Mouse (Mus musculus) ES-E14 (cell line): ENCODE data around the gene Stn1. TPM values are rescaled to one million over a fixed set of nuclear protein-coding genes. Genes with fewer than 3 reads are reported as not detected.

ENCODE experiments used
- DNase-seq: peaks from one replicate; pipeline ENCODE4 v3.0.0-alpha.2; 2013; ENCODE audit warnings: low read depth, low spot score
- H3K27ac ChIP-seq: 2 replicates; pipeline ENCODE4 v1.5.1; 2012; ENCODE audit warnings: low read depth, mild to moderate bottlenecking, low read length, moderate library complexity, mixed read lengths; ENCODE audit not compliant: poor library complexity, insufficient read depth, severe bottlenecking
- H3K36me3 ChIP-seq: 2 replicates; pipeline ENCODE4 v1.6.1; 2012; ENCODE audit warnings: mild to moderate bottlenecking, low read length, moderate library complexity, mixed read lengths; ENCODE audit not compliant: control insufficient read depth, poor library complexity, insufficient read depth, severe bottlenecking
- H3K4me1 ChIP-seq, 2 experiments: fragments of 150-350 bp in 1 of 2; sonication (generic) in 1 of 2; 2 replicates each; pipeline ENCODE4 v1.6.1; 2012; ENCODE audit warnings: low read length in 2 of 2, mild to moderate bottlenecking in 1 of 2, mixed read lengths in 1 of 2; ENCODE audit not compliant: control insufficient read depth in 2 of 2, insufficient read depth in 2 of 2, poor library complexity in 1 of 2
- H3K4me3 ChIP-seq, 2 experiments: fragments of 150-350 bp in 1 of 2; sonication (generic) in 1 of 2; 2 replicates each; pipeline ENCODE4 v1.5.1; 2012; ENCODE audit warnings: low read length in 2 of 2, low read depth in 1 of 2, mild to moderate bottlenecking in 1 of 2, mixed read lengths in 1 of 2; ENCODE audit not compliant: insufficient read depth in 1 of 2, poor library complexity in 1 of 2, severe bottlenecking in 1 of 2
- H3K9ac ChIP-seq: 2 replicates; pipeline ENCODE4 v1.6.1; 2012; ENCODE audit warnings: low read depth, mild to moderate bottlenecking, low read length, mixed read lengths; ENCODE audit not compliant: poor library complexity, insufficient read depth, severe bottlenecking
- H3K9me3 ChIP-seq: fragments of 150-350 bp; sonication (generic); 2 replicates; pipeline ENCODE4 v1.6.1; 2012; ENCODE audit warnings: low read depth, mild to moderate bottlenecking, low read length; ENCODE audit not compliant: control insufficient read depth, insufficient read depth
- CHD2 ChIP-seq: IDR thresholded peaks from 2 replicates; pipeline ENCODE4 v1.6.1; 2014; ENCODE audit warnings: mild to moderate bottlenecking, low read depth, low read length, inconsistent platforms
- HCFC1 ChIP-seq: IDR thresholded peaks from 2 replicates; pipeline ENCODE4 v1.6.1; 2012; ENCODE audit warnings: low read length, inconsistent platforms, borderline replicate concordance; ENCODE audit not compliant: insufficient read depth
- MAFK ChIP-seq: IDR thresholded peaks from 2 replicates; pipeline ENCODE4 v1.6.1; 2014; ENCODE audit warnings: mild to moderate bottlenecking, low read depth, low read length, inconsistent platforms; ENCODE audit not compliant: insufficient read depth
- ZC3H11A ChIP-seq: IDR thresholded peaks from 2 replicates; pipeline ENCODE4 v1.6.1; 2012; ENCODE audit warnings: low read depth, mild to moderate bottlenecking, inconsistent platforms, low read length, borderline replicate concordance
- ZNF384 ChIP-seq: IDR thresholded peaks from 2 replicates; pipeline ENCODE4 v1.6.1; 2012; ENCODE audit warnings: low read depth, low read length, inconsistent platforms
- in situ Hi-C, 2 experiments: fragments of 600-800 bp; cut with MboI; formaldehyde crosslinking; loops; one replicate each; pipeline ENCODE4 v1.15.1; 2025; ENCODE audit warnings: low sequenced_read_pairs in 2 of 2, inconsistent platforms in 1 of 2; ENCODE audit not compliant: unreplicated experiment in 2 of 2
- total RNA-seq: library from RNA; depleted of rRNA; stranded (reverse); fragments of 300-350 nt; gene quantifications from 2 replicates; pipeline ENCODE4 v1.2.3, GENCODE M21; 2012

The Stn1 gene
- total RNA-seq, 1 experiment = 22.9 TPM

DNA sequence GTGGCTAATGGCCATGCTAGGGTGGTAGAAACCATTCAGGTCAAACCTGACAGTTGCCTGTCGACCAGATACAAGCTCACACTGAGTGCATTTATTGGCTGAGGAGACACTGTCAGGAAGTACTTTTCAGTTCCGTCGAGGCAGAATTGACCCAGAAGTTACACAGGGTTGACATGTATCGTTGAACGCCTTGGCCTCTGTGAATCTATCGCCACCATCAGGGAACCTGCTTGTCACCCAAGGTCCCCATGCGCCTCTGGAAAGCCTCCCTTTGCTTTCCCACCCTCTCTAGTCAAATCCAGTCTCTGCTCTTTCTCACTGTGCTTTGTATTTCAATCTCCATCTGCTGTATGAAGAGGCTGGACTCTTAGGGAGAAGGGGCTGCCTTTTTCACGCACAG lies 28.7 kb upstream of the Stn1 start:
- Histone ChIP-seq H3K4me1 (no peaks in the 10 kb centered on the region), H3K36me3 (no peaks in the 10 kb centered on the region), H3K9me3 (no peaks in the 10 kb centered on the region), H3K9ac (no peak overlapping the region), H3K27ac (no peak overlapping the region), H3K4me3 (no peak overlapping the region)
- DNase-seq = no peak
- in situ Hi-C loops = no loop called here
- TF ChIP-seq MAFK = no peak

DNA sequence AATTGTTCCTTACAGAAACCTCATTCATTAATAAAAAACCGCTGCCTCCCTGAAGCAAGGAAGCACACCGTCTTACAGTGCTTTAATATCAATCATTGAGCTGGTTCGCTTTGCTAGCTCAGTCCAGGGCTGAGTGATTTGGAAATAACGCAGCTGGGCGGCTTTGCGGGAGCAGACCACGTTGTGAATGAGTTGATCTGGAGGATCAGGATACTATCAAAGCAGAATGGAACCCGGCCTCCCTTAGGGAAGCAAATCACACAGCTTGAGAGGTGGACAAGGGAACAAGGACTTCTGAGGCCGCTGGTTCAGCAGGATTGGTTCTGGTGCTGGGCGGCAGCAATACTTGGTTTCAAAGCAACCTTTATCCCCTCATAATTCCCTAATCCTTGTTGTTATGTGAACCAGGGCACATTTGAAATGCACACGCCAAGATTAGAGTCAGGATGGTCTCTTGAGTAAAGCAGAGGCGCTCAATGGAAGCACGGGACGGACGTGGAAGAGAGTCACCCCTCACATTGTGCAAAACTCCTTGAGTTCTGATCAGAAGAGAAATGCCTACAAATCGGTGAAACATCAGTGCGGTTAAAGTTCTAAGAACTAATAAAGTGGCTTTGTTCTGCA lies 27.8 kb upstream of the Stn1 start:
- in situ Hi-C loops = no loop called here
- Histone ChIP-seq H3K4me3 (no peak overlapping the region), H3K27ac (no peak overlapping the region), H3K4me1 (no peaks in the 10 kb centered on the region), H3K9ac (no peak overlapping the region), H3K9me3 (no peaks in the 10 kb centered on the region), H3K36me3 (no peaks in the 10 kb centered on the region)
- TF ChIP-seq MAFK (no peak), HCFC1 (no peak), CHD2 (no peak), ZNF384 (no peak), ZC3H11A (no peak)
- DNase-seq = no peak

DNA sequence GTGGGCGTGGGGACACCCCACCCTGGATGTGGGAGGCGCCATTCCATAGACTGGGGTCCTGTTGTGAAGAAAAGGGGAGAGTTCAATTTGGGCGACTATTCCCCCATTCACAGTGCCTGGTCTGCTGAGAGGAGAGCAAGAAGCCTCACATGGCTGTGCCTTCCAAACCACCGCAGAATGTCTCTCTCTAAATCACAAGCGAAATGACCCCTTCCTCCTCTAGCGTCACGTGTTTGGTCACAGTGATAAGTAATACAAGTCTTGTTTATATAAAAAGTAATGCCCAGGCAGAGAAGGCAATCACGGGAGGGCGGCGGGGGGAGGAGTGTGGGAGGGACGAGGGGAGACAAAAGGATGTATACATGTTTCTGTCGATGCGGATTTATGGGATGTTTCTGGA lies 26.4 kb upstream of the Stn1 start:
- DNase-seq = no peak
- Histone ChIP-seq H3K27ac (no peak overlapping the region), H3K4me1 (no peaks in the 10 kb centered on the region), H3K36me3 (no peaks in the 10 kb centered on the region), H3K9ac (no peak overlapping the region), H3K9me3 (no peaks in the 10 kb centered on the region), H3K4me3 (no peak overlapping the region)
- TF ChIP-seq ZC3H11A = no peak
- TF ChIP-seq HCFC1 = no peak
- TF ChIP-seq ZNF384 = no peak
- in situ Hi-C loops = no loop called here

DNA sequence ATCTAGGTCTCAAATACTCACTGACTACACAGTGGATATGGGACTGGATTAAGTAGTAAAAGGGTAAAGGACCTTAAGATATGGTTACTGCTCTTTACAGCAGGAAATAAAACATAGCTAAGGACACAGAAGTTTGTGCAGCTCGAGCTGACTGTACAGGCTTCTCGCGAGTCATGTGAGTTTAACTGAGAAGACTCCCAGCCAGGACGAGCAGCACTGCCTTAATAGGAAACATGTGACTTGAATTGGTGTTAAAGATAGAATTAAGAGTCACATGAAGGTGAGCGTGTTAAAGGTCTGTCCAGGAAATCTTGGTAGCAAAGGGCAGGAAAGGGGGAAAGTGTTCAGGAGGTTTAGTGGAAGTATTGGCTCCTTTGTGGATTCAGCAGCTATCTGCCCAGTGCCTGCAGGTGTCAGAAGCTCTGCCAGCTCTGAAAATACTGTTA lies 24.7 kb upstream of the Stn1 start:
- DNase-seq = no peak
- Histone ChIP-seq H3K4me1 (no peaks in the 10 kb centered on the region), H3K4me3 (no peak overlapping the region), H3K9ac (no peak overlapping the region), H3K36me3 (no peaks in the 10 kb centered on the region), H3K9me3 (no peaks in the 10 kb centered on the region), H3K27ac (no peak overlapping the region)
- no peak for TF ChIP-seq ZNF384
- no peak for TF ChIP-seq HCFC1
- no peak for TF ChIP-seq MAFK
- no peak for TF ChIP-seq ZC3H11A
- TF ChIP-seq CHD2 = no peak
- in situ Hi-C loops = no loop called here

DNA sequence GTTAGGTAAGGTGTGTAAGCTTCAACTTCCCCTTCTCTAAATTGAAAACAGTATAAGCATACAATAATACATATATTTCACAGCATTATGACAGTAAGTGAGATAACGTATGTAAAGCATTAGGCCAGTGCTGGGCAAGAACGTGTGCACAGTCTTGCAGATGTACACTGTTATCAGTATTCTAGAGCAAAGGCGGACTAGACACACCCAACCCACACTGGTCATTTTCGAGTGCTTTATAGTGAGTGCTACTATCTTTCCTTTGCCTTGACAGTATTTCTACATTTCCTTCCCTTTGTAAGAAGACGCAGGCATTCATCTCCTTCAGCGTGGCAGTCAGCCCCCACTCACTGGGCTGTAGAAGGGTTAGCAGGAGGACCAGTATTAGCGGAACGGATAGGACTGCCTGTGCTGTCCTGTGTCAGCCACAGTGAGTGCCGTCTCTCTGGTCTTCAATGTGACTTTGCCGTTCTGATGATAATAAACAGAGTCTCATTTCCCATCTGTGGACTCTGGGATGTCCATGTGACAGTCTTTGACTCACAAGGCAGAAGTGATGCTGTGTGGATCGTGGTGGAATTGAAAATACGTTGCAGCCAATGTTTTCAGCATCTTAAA lies 23.3 kb upstream of the Stn1 start:
- Histone ChIP-seq H3K4me3 (no peak overlapping the region), H3K4me1 (no peaks in the 10 kb centered on the region), H3K9me3 (no peaks in the 10 kb centered on the region), H3K9ac (no peak overlapping the region), H3K36me3 (no peaks in the 10 kb centered on the region), H3K27ac (no peak overlapping the region)
- no peak for DNase-seq
- TF ChIP-seq CHD2 (no peak), ZNF384 (no peak), MAFK (no peak), HCFC1 (no peak), ZC3H11A (no peak)
- in situ Hi-C loops = no loop called here
